Mouse (Mus musculus) myocyte (in vitro differentiated cells): ENCODE data around the gene Susd1.

Source experiments
- CEBPB ChIP-seq: IDR thresholded peaks from 2 replicates; pipeline ENCODE4 v1.6.1; 2011; ENCODE audit warnings: mild to moderate bottlenecking, moderate library complexity; ENCODE audit not compliant: poor library complexity, insufficient read depth, severe bottlenecking
- POLR2A ChIP-seq: IDR thresholded peaks from one replicate; pipeline ENCODE4 v1.6.1; 2011; ENCODE audit warnings: low read depth, mild to moderate bottlenecking, control low read depth, moderate library complexity; ENCODE audit not compliant: insufficient read length

GRCm38 (mm10) chr4:59322056-59322455, 116.4 kb downstream of the Susd1 start:
- TF ChIP-seq POLR2A (no peak), CEBPB (no peak)
